Mouse (Mus musculus) heart, adult 2 months (tissue): ENCODE data around the gene Pomt2. TPM values are rescaled to one million over a fixed set of nuclear protein-coding genes. Genes with fewer than 3 reads are reported as not detected.

Source experiments
- DNase-seq, 2 experiments: peaks; one replicate each; pipeline ENCODE4 v3.0.0; 2021
- H3K27ac ChIP-seq: fragments of 200-600 bp; 2 replicates; pipeline ENCODE4 v1.8.1; 2022
- H3K27me3 ChIP-seq: fragments of 200-500 bp; 2 replicates; pipeline ENCODE4 v1.6.1; 2012; ENCODE audit warnings: mild to moderate bottlenecking, low read length, inconsistent platforms, mixed read lengths; ENCODE audit not compliant: control insufficient read depth, insufficient read depth
- H3K36me3 ChIP-seq: fragments of 200-500 bp; 2 replicates; pipeline ENCODE4 v1.6.1; 2012; ENCODE audit warnings: low read length, inconsistent platforms; ENCODE audit not compliant: control insufficient read depth, insufficient read depth
- H3K4me1 ChIP-seq: fragments of 200-500 bp; 2 replicates; pipeline ENCODE4 v1.6.1; 2011; ENCODE audit warnings: low read length; ENCODE audit not compliant: control insufficient read depth, insufficient read depth
- H3K4me3 ChIP-seq: fragments of 200-600 bp; 2 replicates; pipeline ENCODE4 v1.8.1; 2022
- H3K79me2 ChIP-seq: fragments of 200-500 bp; replicated peaks from 2 replicates; pipeline ENCODE4 v1.6.1; 2012; ENCODE audit warnings: mild to moderate bottlenecking, inconsistent platforms, low read length, moderate library complexity, mixed read lengths; ENCODE audit not compliant: control insufficient read depth, insufficient read depth
- H3K9ac ChIP-seq: fragments of 200-500 bp; 2 replicates; pipeline ENCODE4 v1.6.1; 2012; ENCODE audit warnings: low read depth, mild to moderate bottlenecking, control low read depth, inconsistent platforms, low read length, mixed read lengths
- CTCF ChIP-seq: fragments of 200-600 bp; IDR thresholded peaks from 2 replicates; pipeline ENCODE4 v1.8.1; 2022; ENCODE audit warnings: antibody characterized with exemption, mild to moderate bottlenecking, moderate library complexity
- EP300 ChIP-seq: fragments of 200-500 bp; IDR thresholded peaks from 2 replicates; pipeline ENCODE4 v1.6.1; 2011; ENCODE audit warnings: low read depth, low read length, control low read depth; ENCODE audit not compliant: insufficient read depth
- POLR2A ChIP-seq: fragments of 200-500 bp; IDR thresholded peaks from 2 replicates; pipeline ENCODE4 v1.6.1; 2011; ENCODE audit warnings: mild to moderate bottlenecking, low read depth, low read length, control low read depth; ENCODE audit not compliant: insufficient read depth
- WGBS: fragments of 180-500 bp; shearing (Covaris S2); methylation state at CpG from one replicate; pipeline ENCODE4 v1.1.7; 2018; 5-methylcytosine and 5-hydroxymethylcytosine counted together
- intact Hi-C: fragments of 180-260 bp; cut with DNase I; formaldehyde crosslinking; loops from one replicate; pipeline ENCODE4 v1.15.1; 2025
- polyA plus RNA-seq: library from polyadenylated mRNA; depleted of rRNA; stranded (reverse); fragments of >200 nt; gene quantifications from 2 replicates; pipeline ENCODE4 v1.2.3, GENCODE M21; 2012
- total RNA-seq, 2 experiments: library from RNA; stranded (reverse); gene quantifications; 2 replicates each; pipeline ENCODE4 v1.2.3; 2021

Gene Pomt2
- total and polyA plus RNA-seq, 3 experiments: 9.4 to 9.8 (median 9.7) TPM

GRCm38 (mm10) chr12:87148136-87148535 is 368 bp upstream of the Pomt2 start:
- Histone ChIP-seq H3K36me3 (peaks cover 8% of the 10 kb centered on the region; the same call in 1 of the 2 replicates), H3K9ac (peak overlapping the region; percentile 79), H3K27ac (peak overlapping the region; percentile 89), H3K4me3 (peak overlapping the region; percentile 80), H3K79me2 (no peaks in the 10 kb centered on the region), H3K4me1 (peaks cover 5% of the 10 kb centered on the region), H3K27me3 (no peaks in the 10 kb centered on the region)
- DNase-seq: no peak
- TF ChIP-seq POLR2A (no peak), CTCF (no peak), EP300 (no peak)
- intact Hi-C loops: loop anchor here (10.0 kb wide), 2 partner anchors 163 to 373 kb away; no protein-coding TSS in a partner anchor
- WGBS: 13% methylated on average over 15 of the region's 15 CpGs

DNA sequence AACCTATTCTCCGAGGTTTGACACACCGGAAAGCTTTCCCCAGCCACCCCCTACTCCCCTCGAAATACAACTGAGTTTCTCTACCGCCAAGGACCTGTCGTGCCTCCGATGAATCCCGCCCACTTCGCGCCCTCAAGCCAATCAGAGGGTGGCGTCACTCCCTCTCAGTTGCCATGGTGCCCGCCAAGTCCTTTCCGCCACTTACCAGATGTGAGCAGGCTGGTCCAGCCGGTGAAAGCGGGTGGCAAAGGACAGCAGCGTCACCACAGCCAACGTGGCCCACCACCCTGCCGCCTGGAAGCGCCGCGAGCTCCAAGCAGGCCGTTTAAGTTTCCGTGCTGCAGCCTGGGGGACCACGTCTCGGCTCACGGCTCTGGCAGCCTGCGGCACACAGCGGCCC is 802 bp downstream of the Pomt2 start, which contains the start of gene Gstz1:
Gene Gstz1 (plus strand): TSS at position 200 of the 400 bp plus-strand sequence.
- Histone ChIP-seq H3K4me3 (peak within 1 kb of the TSS; percentile 80), H3K36me3 (peaks cover 8% of the 10 kb centered on the region; the same call in 1 of the 2 replicates), H3K27me3 (no peaks in the 10 kb centered on the region), H3K9ac (peak within 1 kb of the TSS; percentile 79), H3K79me2 (no peaks in the 10 kb centered on the region), H3K27ac (peak within 1 kb of the TSS; percentile 89), H3K4me1 (peaks cover 5% of the 10 kb centered on the region)
- peak; percentile 86 to 90 for DNase-seq
- intact Hi-C loops: loop anchor here (1.0 to 10.0 kb wide), 4 partner anchors 54 to 372 kb away; partner anchors contain the start of genes Ahsa1, Tmed8 and Vipas39
- WGBS: under 1% methylated on average over 27 of the region's 27 CpGs
- TF ChIP-seq POLR2A: no peak
- TF ChIP-seq EP300: no peak
- TF ChIP-seq CTCF: no peak

DNA sequence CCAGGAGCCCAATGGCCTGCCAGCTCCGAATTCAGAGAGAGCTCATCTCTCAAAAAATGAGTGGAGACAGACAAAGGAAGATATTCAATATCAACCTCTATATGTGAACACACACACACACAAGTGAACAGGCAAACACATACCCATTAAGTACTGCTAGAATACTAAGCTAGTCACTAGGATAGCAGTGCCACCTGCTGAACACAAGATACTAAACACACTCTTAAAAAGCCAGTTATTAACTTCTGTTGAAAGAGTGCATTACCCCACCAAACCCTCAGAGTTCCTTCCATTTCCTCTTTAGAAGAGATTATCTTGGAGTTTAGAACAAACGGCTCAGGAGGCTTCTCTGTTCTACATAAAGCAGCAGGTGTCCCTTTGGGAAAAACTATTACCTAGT is 5.6 kb downstream of the Pomt2 start:
- peaks cover 1% of the 10 kb centered on the region; the same call in 1 of the 2 replicates for H3K4me1 ChIP-seq
- no peaks in the 10 kb centered on the region for H3K27me3 ChIP-seq
- H3K36me3 ChIP-seq: peaks cover 5% of the 10 kb centered on the region; the same call in 1 of the 2 replicates
- no peak overlapping the region for H3K27ac ChIP-seq
- H3K9ac ChIP-seq: no peak overlapping the region
- no peaks in the 10 kb centered on the region; the same call in 1 of the 2 replicates for H3K79me2 ChIP-seq
- no peak overlapping the region for H3K4me3 ChIP-seq
- TF ChIP-seq CTCF: no peak
- DNase-seq: no peak
- intact Hi-C loops: loop anchor here (10.0 kb wide), 2 partner anchors 157 to 367 kb away; no protein-coding TSS in a partner anchor
- 54% methylated on average over 2 of the region's 2 CpGs for WGBS

DNA sequence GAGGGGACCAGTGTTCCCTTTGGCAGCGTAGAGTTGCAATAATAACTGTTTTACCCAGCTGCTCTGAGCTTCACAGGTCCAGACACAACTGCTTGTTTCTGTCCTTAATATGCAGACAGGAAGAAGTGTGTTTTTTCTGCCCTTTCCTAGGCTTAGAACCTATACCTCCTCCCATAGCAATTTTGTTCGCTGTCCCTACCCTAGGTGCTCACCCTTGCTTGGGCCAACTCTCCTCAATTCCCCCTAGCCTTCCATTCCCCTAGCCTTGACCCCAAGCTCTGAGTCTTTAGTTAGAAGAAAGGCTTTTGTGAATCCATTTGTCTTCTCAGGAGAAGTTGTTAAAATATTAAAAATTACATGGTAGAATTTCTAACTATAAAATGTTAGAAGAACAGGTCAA is 9.0 kb downstream of the Pomt2 start:
- Histone ChIP-seq H3K79me2 (no peaks in the 10 kb centered on the region; the same call in 1 of the 2 replicates), H3K9ac (no peak overlapping the region), H3K36me3 (no peaks in the 10 kb centered on the region), H3K4me3 (no peak overlapping the region), H3K4me1 (no peaks in the 10 kb centered on the region), H3K27me3 (no peaks in the 10 kb centered on the region), H3K27ac (no peak overlapping the region)
- no peak for DNase-seq
- intact Hi-C loops: no loop called here
- WGBS: 86% methylated on average over 1 of the region's 2 CpGs
- TF ChIP-seq POLR2A (no peak), CTCF (no peak), EP300 (no peak)

DNA sequence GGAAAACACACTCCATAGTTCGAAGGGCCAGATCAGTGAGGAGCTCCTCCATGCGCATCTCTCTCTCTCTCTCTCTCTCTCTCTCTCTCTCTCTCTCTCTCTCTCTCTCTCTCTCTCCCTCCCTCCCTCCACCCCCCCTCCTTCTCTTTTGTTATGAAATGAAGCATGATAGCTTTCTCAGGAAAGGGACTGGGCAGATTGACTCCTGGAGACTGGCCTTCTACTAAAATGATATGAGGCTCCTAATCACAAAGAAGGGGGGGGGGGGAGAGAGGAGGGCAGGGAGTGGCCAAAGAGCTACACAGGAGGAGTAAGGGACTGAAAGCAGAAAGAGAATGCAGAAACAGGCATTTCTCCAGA is 9.4 kb downstream of the Pomt2 start:
- intact Hi-C loops: no loop called here
- TF ChIP-seq POLR2A (no peak), CTCF (no peak), EP300 (no peak)
- Histone ChIP-seq H3K9ac (no peak overlapping the region), H3K36me3 (no peaks in the 10 kb centered on the region), H3K27me3 (no peaks in the 10 kb centered on the region), H3K4me1 (no peaks in the 10 kb centered on the region), H3K27ac (no peak overlapping the region), H3K4me3 (no peak overlapping the region), H3K79me2 (no peaks in the 10 kb centered on the region; the same call in 1 of the 2 replicates)
- no peak for DNase-seq
- 91% methylated on average over 2 of the region's 2 CpGs for WGBS

DNA sequence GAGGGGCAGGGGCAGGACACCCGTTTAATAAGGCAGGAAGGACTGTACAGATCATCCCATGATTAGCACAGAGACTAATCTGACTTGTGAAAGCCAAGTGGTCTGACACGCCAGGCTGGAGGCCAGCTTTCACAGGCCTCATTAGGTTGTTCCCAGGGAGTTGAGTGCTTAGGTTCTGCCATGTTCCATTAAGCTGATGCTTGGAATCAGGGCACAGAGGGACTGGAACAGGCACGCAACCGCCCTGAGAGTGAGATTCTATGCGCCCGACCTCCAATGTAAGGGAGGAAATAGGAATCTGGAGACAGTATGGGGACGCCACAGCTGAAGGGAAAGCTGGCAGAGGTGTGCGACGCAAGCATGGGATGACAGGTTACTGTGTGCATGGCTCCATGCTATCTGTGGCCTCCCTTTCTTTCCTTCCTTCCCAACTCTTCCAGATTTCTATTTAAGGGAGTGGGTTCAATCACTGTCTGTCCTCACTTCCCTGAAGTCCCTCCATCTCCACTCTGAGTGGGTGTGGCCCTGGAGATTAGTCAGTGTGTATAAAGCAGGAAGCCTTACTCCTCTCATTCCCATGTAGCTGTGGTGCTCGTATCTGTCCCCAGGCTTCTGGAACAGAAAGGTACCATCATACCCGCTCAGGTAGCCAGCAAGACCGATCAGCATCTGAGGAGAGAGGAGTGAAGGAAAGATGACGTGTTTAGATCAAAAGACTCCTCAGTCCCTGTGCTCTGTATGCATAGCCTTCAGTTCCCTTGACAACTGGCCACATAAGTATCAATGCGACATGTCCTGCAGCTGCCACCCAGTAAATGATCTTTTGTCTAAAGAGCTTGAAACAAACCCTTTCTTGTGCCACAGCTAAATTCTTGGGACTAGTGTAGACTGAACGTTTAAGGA is 10.1 kb downstream of the Pomt2 start:
- TF ChIP-seq CTCF (no peak), EP300 (no peak), POLR2A (no peak)
- Histone ChIP-seq H3K9ac (no peak overlapping the region), H3K4me1 (no peaks in the 10 kb centered on the region), H3K27ac (no peak overlapping the region), H3K27me3 (no peaks in the 10 kb centered on the region), H3K36me3 (no peaks in the 10 kb centered on the region), H3K4me3 (no peak overlapping the region), H3K79me2 (no peaks in the 10 kb centered on the region; the same call in 1 of the 2 replicates)
- WGBS: 85% methylated on average over 15 of the region's 15 CpGs
- no peak for DNase-seq
- intact Hi-C loops: no loop called here
